Mouse (Mus musculus): Measurements from ENCODE around the gene Plekho1.

Gene Plekho1

GRCm38 (mm10) chr3:95950763-95951551, 44.8 kb downstream of the Plekho1 start:
- peak; percentile 85 for DNase-seq (ENCODE audit: low read depth)

GRCm38 (mm10) chr3:95948325-95948724, 47.5 kb downstream of the Plekho1 start:
- no peak for DNase-seq (ENCODE audit: low read depth)

- no peak for DNase-seq (ENCODE audit: low read depth)
These were observed 50.0 kb downstream of the Plekho1 start for GRCm38 (mm10) chr3:95945731-95946240.

GRCm38 (mm10) chr3:95944742-95945141, 51.1 kb downstream of the Plekho1 start:
- no peak for DNase-seq (ENCODE audit: low read depth)

- DNase-seq (ENCODE audit: low read depth): no peak
These were observed 52.6 kb downstream of the Plekho1 start for GRCm38 (mm10) chr3:95943226-95943625.

- no peak for DNase-seq (ENCODE audit: low read depth)
These were observed 53.1 kb downstream of the Plekho1 start for GRCm38 (mm10) chr3:95942749-95943148.

- DNase-seq (ENCODE audit: low read depth): no peak
These were observed 57.0 kb downstream of the Plekho1 start for GRCm38 (mm10) chr3:95938835-95939234.
